Mouse (Mus musculus) stomach, embryonic 16.5 days (tissue): ENCODE measurements at regions not wholly inside any gene's neighbourhood (a gene's known extent, or its start where the extent isn't known, plus 50 kb on each side); places are given as distances from the start of the nearest gene placed in this dataset.

ENCODE experiments used
- ATAC-seq: fragments of 200-750 bp; cut with Nextera tagmentation; 2 replicates; pipeline ENCODE4 v1.8.0; 2017; ENCODE audit warnings: moderate number of reproducible peaks, moderate TSS enrichment; ENCODE audit not compliant: insufficient read depth, low FRiP score
- H3K27ac ChIP-seq: fragments of 300-500 bp; sonication (generic); 2 replicates; pipeline ENCODE4 v1.5.1; 2014; ENCODE audit warnings: low read length
- H3K27me3 ChIP-seq: fragments of 300-500 bp; sonication (generic); 2 replicates; pipeline ENCODE4 v1.6.1; 2014; ENCODE audit warnings: low read length, control low read depth, mixed read lengths; ENCODE audit not compliant: control insufficient read depth, insufficient read depth
- H3K36me3 ChIP-seq: fragments of 300-500 bp; sonication (generic); 2 replicates; pipeline ENCODE4 v1.6.1; 2014; ENCODE audit warnings: low read length; ENCODE audit not compliant: control insufficient read depth, insufficient read depth
- H3K4me1 ChIP-seq: fragments of 300-500 bp; sonication (generic); 2 replicates; pipeline ENCODE4 v1.6.1; 2014; ENCODE audit warnings: low read length, control low read depth, mixed read lengths; ENCODE audit not compliant: control insufficient read depth, insufficient read depth
- H3K4me2 ChIP-seq: fragments of 300-500 bp; sonication (generic); 2 replicates; pipeline ENCODE4 v1.6.1; 2014; ENCODE audit warnings: low read depth, low read length, mixed read lengths
- H3K4me3 ChIP-seq: fragments of 300-500 bp; sonication (generic); replicated peaks from 2 replicates; pipeline ENCODE4 v1.5.1; 2014; ENCODE audit warnings: mild to moderate bottlenecking, low read length
- H3K9ac ChIP-seq: fragments of 300-500 bp; sonication (generic); 2 replicates; pipeline ENCODE4 v1.6.1; 2014; ENCODE audit warnings: low read length
- H3K9me3 ChIP-seq: fragments of 300-500 bp; sonication (generic); replicated peaks from 2 replicates; pipeline ENCODE4 v1.6.1; 2016; ENCODE audit warnings: low read length, control low read depth; ENCODE audit not compliant: control insufficient read depth
- WGBS: fragments of 180-500 bp; shearing (Covaris S2); extraction: QIAGEN DNeasy Blood & Tissue Kit; methylation state at CpG from one replicate; pipeline ENCODE4 v1.1.7; 2014; 5-methylcytosine and 5-hydroxymethylcytosine counted together

- ATAC-seq = no peak
- Histone ChIP-seq H3K9ac (no peak overlapping the region), H3K4me1 (no peaks in the 10 kb centered on the region), H3K27me3 (no peaks in the 10 kb centered on the region), H3K27ac (no peak overlapping the region), H3K4me3 (no peak overlapping the region), H3K9me3 (no peaks in the 10 kb centered on the region), H3K4me2 (no peak overlapping the region), H3K36me3 (no peaks in the 10 kb centered on the region)
- 88% methylated on average over 6 of the region's 6 CpGs for WGBS
Observed at GRCm38 (mm10) chr3:27815201-27815695, 80.9 kb downstream of the Tmem212 start.

DNA sequence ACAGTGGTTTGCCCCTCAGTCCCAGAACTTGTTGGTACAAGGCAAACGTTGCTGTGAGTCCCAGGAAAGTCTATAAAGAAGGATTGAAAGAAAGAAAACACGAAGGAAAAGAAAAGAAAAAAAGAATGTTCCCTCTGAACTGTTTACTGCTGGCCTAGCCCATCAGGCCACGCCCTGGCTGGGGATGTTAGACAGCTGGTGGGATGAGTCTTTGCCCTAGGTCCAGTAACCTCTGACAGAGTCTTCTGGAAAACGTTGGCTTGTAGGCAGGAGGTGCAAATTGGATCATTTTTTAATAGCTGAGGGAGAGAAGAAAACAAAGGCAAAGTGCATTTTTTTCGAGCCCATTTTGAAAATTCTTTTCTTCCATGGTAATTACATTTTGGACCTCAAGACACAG lies 91.9 kb downstream of the Tmem212 start:
- no peak overlapping the region for H3K4me2 ChIP-seq
- no peak overlapping the region for H3K4me3 ChIP-seq
- H3K27ac ChIP-seq = no peak overlapping the region
- no peak overlapping the region for H3K9ac ChIP-seq
- WGBS = 54% methylated on average over 5 of the region's 5 CpGs
- no peaks in the 10 kb centered on the region for H3K27me3 ChIP-seq
- H3K36me3 ChIP-seq = no peaks in the 10 kb centered on the region
- no peak for ATAC-seq
- H3K4me1 ChIP-seq = no peaks in the 10 kb centered on the region
- H3K9me3 ChIP-seq = no peaks in the 10 kb centered on the region

DNA sequence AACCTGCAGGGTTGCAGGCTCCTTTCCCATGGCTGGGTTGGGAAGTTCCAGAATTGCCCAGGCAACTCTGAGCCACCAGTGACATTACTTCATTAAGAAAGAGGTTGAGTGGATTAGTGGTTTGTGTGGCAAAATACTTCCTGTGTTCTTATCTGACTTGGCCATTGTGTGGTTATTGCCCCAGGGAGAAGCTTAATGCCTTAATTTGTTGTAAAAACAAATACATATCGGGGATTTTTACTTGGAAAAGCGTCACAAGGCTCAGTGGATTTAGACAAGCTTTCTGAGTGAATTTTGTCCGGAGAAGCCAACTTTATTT lies 80.5 kb upstream of the Fndc3b start:
- Histone ChIP-seq H3K36me3 (no peaks in the 10 kb centered on the region), H3K9ac (no peak overlapping the region), H3K4me3 (no peak overlapping the region), H3K9me3 (no peaks in the 10 kb centered on the region), H3K27me3 (no peaks in the 10 kb centered on the region), H3K27ac (no peak overlapping the region), H3K4me1 (no peaks in the 10 kb centered on the region), H3K4me2 (no peak overlapping the region)
- WGBS = 61% methylated on average over 3 of the region's 3 CpGs
- ATAC-seq = no peak

- Histone ChIP-seq H3K9ac (no peak overlapping the region), H3K9me3 (no peaks in the 10 kb centered on the region), H3K27ac (no peak overlapping the region), H3K36me3 (no peaks in the 10 kb centered on the region), H3K27me3 (no peaks in the 10 kb centered on the region), H3K4me2 (no peak overlapping the region), H3K4me3 (no peak overlapping the region), H3K4me1 (no peaks in the 10 kb centered on the region)
- no peak for ATAC-seq
- 85% methylated on average over 13 of the region's 13 CpGs for WGBS
Observed at GRCm38 (mm10) chr3:27790932-27791632, 80.0 kb upstream of the Fndc3b start.

DNA sequence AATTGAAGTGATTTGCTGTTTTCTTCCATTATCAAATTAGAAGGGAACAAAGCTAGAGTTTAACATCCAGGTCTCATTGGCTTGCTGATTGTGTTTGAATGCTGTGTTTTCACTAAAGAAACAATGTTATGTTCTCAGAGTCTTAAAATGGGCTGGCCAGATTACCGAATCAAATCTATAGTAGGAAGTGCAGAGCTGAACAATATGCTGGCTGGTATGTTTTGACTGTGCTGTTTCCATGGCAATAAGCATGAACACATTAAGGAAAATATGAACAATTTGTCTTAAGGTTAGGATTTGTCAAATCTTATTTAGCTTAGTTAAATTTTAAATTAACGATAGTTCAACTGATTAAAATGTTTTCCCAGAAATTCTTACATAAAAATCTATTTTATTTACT lies 72.8 kb upstream of the Fndc3b start:
- ATAC-seq = no peak
- no peaks in the 10 kb centered on the region for H3K9me3 ChIP-seq
- peaks cover 6% of the 10 kb centered on the region for H3K4me1 ChIP-seq
- H3K27ac ChIP-seq = no peak overlapping the region
- H3K27me3 ChIP-seq = no peaks in the 10 kb centered on the region
- no peak overlapping the region for H3K4me2 ChIP-seq
- H3K36me3 ChIP-seq = no peaks in the 10 kb centered on the region
- no peak overlapping the region for H3K9ac ChIP-seq
- WGBS = 77% methylated on average over 2 of the region's 2 CpGs
- H3K4me3 ChIP-seq = no peak overlapping the region

DNA sequence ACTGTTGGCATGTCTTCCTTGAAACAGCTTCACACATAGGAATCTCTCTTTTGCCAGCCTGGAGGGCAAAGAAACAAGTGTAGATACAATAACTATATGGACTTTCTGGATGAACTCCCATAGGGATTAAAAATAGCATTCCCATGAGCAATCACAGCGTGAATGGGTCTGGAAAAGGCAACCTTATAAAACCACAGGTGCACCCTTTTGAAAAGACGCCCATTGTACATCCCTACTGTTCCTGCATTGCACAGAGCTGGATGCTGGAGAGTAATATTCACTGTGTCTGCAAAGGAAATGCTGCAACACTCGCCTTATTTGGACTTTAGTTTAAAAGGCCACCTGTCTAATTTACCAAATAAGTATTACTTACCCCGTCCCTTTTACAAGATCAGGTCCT lies 72.4 kb upstream of the Fndc3b start:
- Histone ChIP-seq H3K4me2 (no peak overlapping the region), H3K9me3 (no peaks in the 10 kb centered on the region), H3K4me3 (no peak overlapping the region), H3K27me3 (no peaks in the 10 kb centered on the region), H3K36me3 (no peaks in the 10 kb centered on the region), H3K4me1 (peaks cover 6% of the 10 kb centered on the region), H3K27ac (no peak overlapping the region; the same call in 1 of the 2 replicates), H3K9ac (no peak overlapping the region)
- ATAC-seq = no peak
- 70% methylated on average over 4 of the region's 4 CpGs for WGBS

DNA sequence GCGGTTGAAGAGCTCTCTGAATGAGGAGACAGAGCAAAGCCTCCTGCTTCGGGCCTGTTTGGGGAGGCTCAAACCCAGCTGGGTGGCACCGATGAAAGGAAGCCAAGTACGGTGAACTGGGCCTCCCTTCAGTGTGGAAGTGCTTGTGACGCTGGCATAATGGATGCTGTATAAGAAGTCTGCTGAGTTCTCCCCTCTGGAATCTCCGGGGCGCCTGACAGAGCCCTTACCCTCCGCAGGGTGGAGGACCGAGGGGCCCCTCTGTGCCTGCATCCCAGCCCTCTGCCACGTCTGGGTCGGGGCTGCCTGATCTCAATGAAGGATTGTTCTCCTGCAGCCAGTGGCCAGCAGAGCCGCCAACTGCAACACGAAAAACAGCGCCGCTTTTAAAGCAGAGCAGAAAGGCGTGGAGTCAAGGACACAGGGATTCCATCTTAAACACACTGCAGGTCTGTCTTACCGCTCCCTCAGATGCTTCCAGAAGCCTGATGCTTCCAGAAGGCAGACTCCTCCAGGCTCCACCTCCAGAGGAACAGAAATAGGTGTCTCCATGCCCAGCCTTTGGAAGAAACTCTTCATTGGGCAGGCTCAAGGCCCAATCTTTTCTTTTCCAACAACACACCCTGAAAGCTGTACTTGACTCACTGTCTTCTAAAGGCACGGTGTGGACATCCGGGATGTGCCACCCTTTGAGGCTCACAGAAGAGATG lies 71.1 kb upstream of the Fndc3b start:
- no peak overlapping the region for H3K4me3 ChIP-seq
- H3K27ac ChIP-seq = no peak overlapping the region
- H3K9me3 ChIP-seq = no peaks in the 10 kb centered on the region
- 30% methylated on average over 19 of the region's 19 CpGs for WGBS
- H3K36me3 ChIP-seq = no peaks in the 10 kb centered on the region
- ATAC-seq = peak; percentile 60; the same call in 1 of the 2 replicates
- no peaks in the 10 kb centered on the region for H3K27me3 ChIP-seq
- H3K4me1 ChIP-seq = peaks cover 6% of the 10 kb centered on the region
- peak overlapping the region; percentile 56 for H3K9ac ChIP-seq
- H3K4me2 ChIP-seq = peak overlapping the region; percentile 15; the same call in 1 of the 2 replicates

GRCm38 (mm10) chr3:27779892-27780291 lies 68.8 kb upstream of the Fndc3b start:
- Histone ChIP-seq H3K4me3 (no peak overlapping the region), H3K9ac (no peak overlapping the region), H3K27me3 (no peaks in the 10 kb centered on the region), H3K27ac (no peak overlapping the region), H3K9me3 (no peaks in the 10 kb centered on the region), H3K36me3 (no peaks in the 10 kb centered on the region), H3K4me1 (peaks cover 6% of the 10 kb centered on the region), H3K4me2 (no peak overlapping the region)
- WGBS = 60% methylated on average over 7 of the region's 7 CpGs
- ATAC-seq = no peak

- H3K36me3 ChIP-seq = no peaks in the 10 kb centered on the region
- no peak overlapping the region for H3K4me2 ChIP-seq
- H3K9me3 ChIP-seq = no peaks in the 10 kb centered on the region
- no peaks in the 10 kb centered on the region for H3K27me3 ChIP-seq
- H3K4me1 ChIP-seq = peaks cover 6% of the 10 kb centered on the region
- WGBS = 88% methylated on average over 6 of the region's 6 CpGs
- ATAC-seq = no peak
- no peak overlapping the region for H3K4me3 ChIP-seq
- no peak overlapping the region for H3K27ac ChIP-seq
- no peak overlapping the region for H3K9ac ChIP-seq
Observed at GRCm38 (mm10) chr3:27777751-27778150, 66.6 kb upstream of the Fndc3b start.
